ENCODE assay signal across 8 mouse cellular contexts in the genomic region with DNA sequence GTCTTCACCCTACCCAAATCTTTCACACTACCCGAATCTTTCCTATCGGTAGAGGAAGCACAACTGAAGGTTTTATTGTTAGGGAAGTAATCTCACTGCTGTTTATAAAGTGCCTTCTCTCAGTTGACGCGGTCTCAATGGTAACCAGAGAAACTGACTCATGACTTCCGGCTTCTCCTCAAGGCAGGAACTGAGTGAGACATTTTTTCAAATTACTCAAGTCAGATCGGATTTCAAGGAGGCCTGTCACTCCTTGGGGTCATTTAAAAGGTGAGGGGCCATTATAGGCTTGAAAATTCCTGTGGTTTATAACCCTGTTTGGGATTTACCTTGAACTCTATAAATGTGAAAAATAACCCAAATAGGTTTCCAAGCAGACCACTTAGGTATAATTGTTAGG.
A peak's percentile ranks its signal among the peaks of the same experiment; 100 is the strongest.
DNase-seq lines count a peak whose midpoint lies in the region; ATAC-seq lines count a peak whose summit lies in the region.

No protein-coding gene starts in this region.

- H3K4me3 ChIP-seq in heart, embryonic 11.5 days (ENCODE audit: low read depth, low read length), result no peak overlapping the region
- H3K4me3 ChIP-seq in hindbrain, embryonic 14.5 days (replicated peaks; ENCODE audit: low read length), result no peak overlapping the region

- H3K4me2 ChIP-seq in heart, embryonic 11.5 days, result no peak overlapping the region
- no peak overlapping the region for H3K4me2 ChIP-seq in hindbrain, embryonic 14.5 days (replicated peaks)

- H3K9ac ChIP-seq in heart, embryonic 11.5 days (ENCODE audit: low read depth, low read length), result no peak overlapping the region
- no peak overlapping the region for H3K9ac ChIP-seq in hindbrain, embryonic 14.5 days

- no peaks in the 10 kb centered on the region for H3K9me3 ChIP-seq in heart, embryonic 11.5 days (replicated peaks; ENCODE audit: control insufficient read depth, low read length)
- no peaks in the 10 kb centered on the region for H3K9me3 ChIP-seq in hindbrain, embryonic 14.5 days (ENCODE audit: control insufficient read depth, low read length)

- H3K27me3 ChIP-seq in heart, embryonic 11.5 days (ENCODE audit: control insufficient read depth, insufficient read depth, low read length), result no peaks in the 10 kb centered on the region
- no peaks in the 10 kb centered on the region for H3K27me3 ChIP-seq in hindbrain, embryonic 14.5 days (ENCODE audit: control insufficient read depth, insufficient read depth, low read length)

- no peaks in the 10 kb centered on the region for H3K36me3 ChIP-seq in heart, embryonic 11.5 days (ENCODE audit: control insufficient read depth, insufficient read depth, low read length)
- no peaks in the 10 kb centered on the region for H3K36me3 ChIP-seq in hindbrain, embryonic 14.5 days (replicated peaks; ENCODE audit: control insufficient read depth, insufficient read depth)

- DNase-seq in heart, adult 11 months, result peak; percentile 94
- peak; percentile 39 to 58 for DNase-seq in B cell, adult 2 months
- peak; percentile 42 for DNase-seq in fibroblast of lung, adult 2 months (ENCODE audit: low read depth)
- DNase-seq in lung, postnatal 36 days, result peak; percentile 79
- no peak for DNase-seq in cerebellum, postnatal 36 days
- no peak for DNase-seq in cerebellum, adult 11 months
- DNase-seq in hindbrain, embryonic 14.5 days (ENCODE audit: low spot score), result no peak

- H3K27ac ChIP-seq in heart, embryonic 11.5 days (ENCODE audit: low read depth, low read length), result no peak overlapping the region
- no peak overlapping the region for H3K27ac ChIP-seq in hindbrain, embryonic 14.5 days

- no peak for ATAC-seq in heart, embryonic 11.5 days (replicated peaks; ENCODE audit: insufficient number of reproducible peaks, low FRiP score, low TSS enrichment)
- no peak for ATAC-seq in hindbrain, embryonic 14.5 days (ENCODE audit: low FRiP score)

- WGBS in heart, embryonic 11.5 days (ENCODE audit: insufficient replicate concordance), result 22% methylated on average over 6 of the region's 6 CpGs
- WGBS in hindbrain, embryonic 14.5 days, result 53% methylated on average over 6 of the region's 6 CpGs

- no peaks in the 10 kb centered on the region; the same call in 1 of the 2 replicates for H3K4me1 ChIP-seq in heart, embryonic 11.5 days (ENCODE audit: control insufficient read depth, insufficient read depth, low read length)
- H3K4me1 ChIP-seq in hindbrain, embryonic 14.5 days (replicated peaks; ENCODE audit: control insufficient read depth, insufficient read depth, low read length), result 0 out of 2 replicates have a peak, but pooled peaks cover 4% of the 10 kb centered on the region

Comparison
In these comparisons a context has a peak if more than half of its experiments do, and no peak if none do; other contexts are left out.
1. DNase-seq: peak in heart, adult 11 months (single experiment), B cell, adult 2 months (2 of 2), fibroblast of lung, adult 2 months (single experiment) and lung, postnatal 36 days (single experiment); none in cerebellum, postnatal 36 days (0 of 2), cerebellum, adult 11 months (single experiment) and hindbrain, embryonic 14.5 days (single experiment).